Comparison of ENCODE assay signal across 10 mouse cellular contexts in genomic region chr2:5451654-5452053, GRCm38 (mm10).
DNase-seq lines count a peak whose midpoint lies in the region; ATAC-seq and TF ChIP-seq lines count a peak whose summit lies in the region.
"Had no signal": no experiment of that assay in that cellular context is flagged by ENCODE, and none has a peak within 500 bp of the region (broad histone marks: within the 10 kb centered on the region; RNA-seq: fewer than 3 reads in every experiment).

No protein-coding gene starts in this region.

- H3K9me3 ChIP-seq in neural tube, embryonic 15.5 days (replicated peaks), result no peaks in the 10 kb centered on the region
- H3K9me3 ChIP-seq: forebrain, embryonic 12.5 days; liver, embryonic 15.5 days had no signal

- no peak for ATAC-seq in neural tube, embryonic 15.5 days (ENCODE audit: low FRiP score)

- WGBS in neural tube, embryonic 15.5 days, result 98% methylated on average over 2 of the region's 2 CpGs

- H3K9ac ChIP-seq in neural tube, embryonic 15.5 days (replicated peaks), result no peak overlapping the region
- H3K9ac ChIP-seq: forebrain, embryonic 12.5 days; liver, embryonic 15.5 days had no signal

- no peaks in the 10 kb centered on the region for H3K36me3 ChIP-seq in neural tube, embryonic 15.5 days
- H3K36me3 ChIP-seq: forebrain, embryonic 12.5 days; liver, embryonic 15.5 days had no signal

- H3K4me3 ChIP-seq in layer of hippocampus, adult 2 months, result no peak overlapping the region
- H3K4me3 ChIP-seq in neural tube, embryonic 15.5 days (replicated peaks), result no peak overlapping the region
- H3K4me3 ChIP-seq: forebrain, embryonic 12.5 days; liver, embryonic 15.5 days had no signal

- peak; percentile 88 for TF ChIP-seq CTCF in layer of hippocampus, adult 2 months (conservative IDR thresholded peaks at IDR 0.05)

- peak; percentile 29 for DNase-seq in cerebellum, adult 8-10 months
- DNase-seq in cerebellum, adult 11-12 months, result no peak
- peak; percentile 39 to 49 for DNase-seq in layer of hippocampus, adult 2 months (ENCODE audit: low spot score in 2 of 2)
- no peak for DNase-seq in layer of hippocampus, adult 9-11 months
- peak; percentile 36 for DNase-seq in Muller cell, postnatal 12 days (ENCODE audit: inconsistent ontology term)
- peak; percentile 49 for DNase-seq in lung, postnatal 10 days
- no peak for DNase-seq in testis, postnatal 10 days (ENCODE audit: low spot score)

- no peaks in the 10 kb centered on the region for H3K27me3 ChIP-seq in neural tube, embryonic 15.5 days (replicated peaks)
- H3K27me3 ChIP-seq: forebrain, embryonic 12.5 days; liver, embryonic 15.5 days had no signal

- no peak overlapping the region for H3K27ac ChIP-seq in layer of hippocampus, adult 2 months
- no peak overlapping the region for H3K27ac ChIP-seq in neural tube, embryonic 15.5 days (replicated peaks)
- H3K27ac ChIP-seq: forebrain, embryonic 12.5 days; liver, embryonic 15.5 days had no signal

- no peak overlapping the region for H3K4me2 ChIP-seq in neural tube, embryonic 15.5 days
- H3K4me2 ChIP-seq: forebrain, embryonic 12.5 days; liver, embryonic 15.5 days had no signal

- no peaks in the 10 kb centered on the region; the same call in 1 of the 2 replicates for H3K4me1 ChIP-seq in neural tube, embryonic 15.5 days
- H3K4me1 ChIP-seq: liver, embryonic 15.5 days had no signal

Comparison
In these comparisons a context has a peak if more than half of its experiments do, and no peak if none do; other contexts are left out.
1. DNase-seq: peak in cerebellum, adult 8-10 months (single experiment), layer of hippocampus, adult 2 months (2 of 2), Muller cell, postnatal 12 days (single experiment) and lung, postnatal 10 days (single experiment); none in cerebellum, adult 11-12 months (single experiment), layer of hippocampus, adult 9-11 months (single experiment) and testis, postnatal 10 days (single experiment).